Mouse (Mus musculus): ENCODE measurements around the gene Pdcd1. TPM values are rescaled to one million over a fixed set of nuclear protein-coding genes. Genes with fewer than 3 reads are reported as not detected.
"Not testable (repeated sequence)": the region's sequence is repeated elsewhere in the genome, so short reads cannot be mapped to it uniquely, and the experiment has no call there.

Gene Pdcd1
- polyA plus RNA-seq, 1 experiment from 2014 or later, result not detected

DNA sequence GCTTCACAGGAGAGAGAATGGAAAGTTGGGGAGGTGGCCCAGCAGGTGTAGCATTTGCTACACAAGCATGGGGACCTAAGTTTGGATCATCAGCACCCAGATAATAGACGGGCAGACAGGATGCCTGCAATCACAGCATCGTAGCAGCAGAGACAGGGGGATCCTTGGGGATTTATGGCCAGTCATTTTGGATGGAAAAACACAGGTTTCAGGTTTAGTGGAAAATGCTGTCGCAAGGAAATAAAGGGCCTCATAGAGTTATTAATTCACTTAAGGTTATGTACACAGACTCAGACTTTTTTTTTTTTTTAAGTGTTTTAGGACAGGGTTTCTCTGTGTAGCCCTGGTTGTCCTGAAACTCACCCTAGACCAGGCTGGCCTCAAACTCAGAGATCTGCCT lies 6.8 kb downstream of the Pdcd1 start:
- H3K9ac ChIP-seq (ENCODE audit: low read depth, low read length), result no peak overlapping the region
- no peak for ATAC-seq (ENCODE audit: low read depth)
- H3K27me3 ChIP-seq (ENCODE audit: control insufficient read depth, insufficient read depth, low read depth, low read length), result no peaks in the 10 kb centered on the region
- 51% methylated on average over 3 of the region's 3 CpGs for WGBS (ENCODE audit: insufficient replicate concordance)
- no peaks in the 10 kb centered on the region for H3K4me1 ChIP-seq (ENCODE audit: control insufficient read depth, low read depth, low read length)
- H3K9me3 ChIP-seq (replicated peaks; ENCODE audit: control insufficient read depth, low read length), result no peaks in the 10 kb centered on the region
- H3K27ac ChIP-seq (ENCODE audit: low read length), result no peak overlapping the region
- H3K4me3 ChIP-seq (ENCODE audit: low read depth, low read length), result no peak overlapping the region
- no peaks in the 10 kb centered on the region for H3K36me3 ChIP-seq (ENCODE audit: control insufficient read depth, insufficient read depth)
- H3K4me2 ChIP-seq (ENCODE audit: low read depth, low read length), result no peak overlapping the region

DNA sequence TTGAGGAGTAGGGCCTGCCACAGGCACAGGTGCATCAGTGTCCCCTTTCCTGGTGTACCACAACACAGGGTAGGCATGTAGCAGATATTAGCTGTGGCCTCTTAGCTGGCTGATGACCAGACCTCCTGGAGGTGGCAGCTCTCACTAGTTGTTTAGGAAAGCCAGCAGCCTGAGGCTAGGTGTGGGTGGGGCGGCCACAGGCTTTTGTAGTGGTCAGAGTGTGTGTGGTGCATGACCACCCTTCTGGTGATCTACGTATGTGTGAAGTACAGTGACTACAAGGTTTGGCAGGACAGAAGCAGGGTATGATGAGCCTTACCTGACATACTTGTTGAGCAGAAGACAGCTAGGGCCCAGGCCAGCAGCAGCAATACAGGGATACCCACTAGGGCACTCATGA lies 12.0 kb downstream of the Pdcd1 start:
- Histone ChIP-seq H3K27ac (ENCODE audit: low read length) (no peak overlapping the region), H3K36me3 (ENCODE audit: control insufficient read depth, insufficient read depth) (no peaks in the 10 kb centered on the region), H3K4me2 (ENCODE audit: low read depth, low read length) (no peak overlapping the region), H3K4me3 (ENCODE audit: low read depth, low read length) (no peak overlapping the region), H3K4me1 (ENCODE audit: control insufficient read depth, low read depth, low read length) (no peaks in the 10 kb centered on the region), H3K9ac (ENCODE audit: low read depth, low read length) (no peak overlapping the region), H3K9me3 (replicated peaks; ENCODE audit: control insufficient read depth, low read length) (no peaks in the 10 kb centered on the region), H3K27me3 (ENCODE audit: control insufficient read depth, insufficient read depth, low read depth, low read length) (no peaks in the 10 kb centered on the region)
- ATAC-seq (ENCODE audit: low read depth), result no peak
- WGBS (ENCODE audit: insufficient replicate concordance), result 70% methylated on average over 2 of the region's 2 CpGs

DNA sequence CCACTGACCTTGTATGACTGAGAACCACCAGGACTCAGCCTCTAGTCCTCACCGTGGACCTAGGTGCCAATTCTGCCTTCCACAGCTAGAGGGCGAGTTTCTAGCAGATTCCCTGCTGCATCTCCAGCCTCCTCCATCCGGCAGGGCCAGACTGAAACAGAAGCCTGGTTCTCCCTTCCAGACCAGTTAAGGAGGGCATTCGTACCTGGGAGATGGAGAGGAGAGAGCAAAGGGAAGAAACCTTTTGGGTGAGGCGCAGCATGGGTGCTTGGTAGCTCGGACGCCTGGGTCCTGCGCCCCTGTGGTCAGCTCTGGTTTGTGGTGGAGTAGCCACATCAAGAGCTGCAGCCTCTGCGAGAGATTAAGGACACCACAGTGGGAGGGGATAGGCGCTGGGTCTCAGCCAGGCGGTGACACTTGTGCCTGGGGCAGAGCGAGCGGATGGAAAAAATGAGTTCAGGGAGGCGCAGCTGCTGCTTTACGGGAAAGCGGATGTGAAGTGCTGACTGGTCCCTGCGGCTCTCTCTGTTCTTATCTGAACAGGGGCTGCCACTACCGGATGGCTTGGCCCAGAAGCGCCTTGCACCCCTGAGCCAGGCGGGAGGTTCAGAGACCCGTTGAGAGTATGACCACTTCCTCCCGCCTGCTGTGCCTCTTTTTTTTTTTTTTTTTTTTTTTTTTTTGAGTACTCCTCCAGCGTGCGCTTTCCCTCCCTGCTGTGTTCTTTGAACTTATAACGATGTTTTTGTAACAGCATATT lies 17.2 kb downstream of the Pdcd1 start:
- peak overlapping the region; percentile 50; the same call in 1 of the 2 replicates for H3K27ac ChIP-seq (ENCODE audit: low read length)
- under 1% methylated on average over 25 of the region's 25 CpGs for WGBS (ENCODE audit: insufficient replicate concordance)
- H3K4me2 ChIP-seq (ENCODE audit: low read depth, low read length), result peak overlapping the region; percentile 58
- peak overlapping the region; percentile 41 for H3K4me3 ChIP-seq (ENCODE audit: low read depth, low read length)
- H3K27me3 ChIP-seq (ENCODE audit: control insufficient read depth, insufficient read depth, low read depth, low read length), result no peaks in the 10 kb centered on the region
- H3K9ac ChIP-seq (ENCODE audit: low read depth, low read length), result no peak overlapping the region
- no peaks in the 10 kb centered on the region for H3K36me3 ChIP-seq (ENCODE audit: control insufficient read depth, insufficient read depth)
- no peaks in the 10 kb centered on the region for H3K4me1 ChIP-seq (ENCODE audit: control insufficient read depth, low read depth, low read length)
- ATAC-seq (ENCODE audit: low read depth), result peak; percentile 81
- no peaks in the 10 kb centered on the region for H3K9me3 ChIP-seq (replicated peaks; ENCODE audit: control insufficient read depth, low read length)

DNA sequence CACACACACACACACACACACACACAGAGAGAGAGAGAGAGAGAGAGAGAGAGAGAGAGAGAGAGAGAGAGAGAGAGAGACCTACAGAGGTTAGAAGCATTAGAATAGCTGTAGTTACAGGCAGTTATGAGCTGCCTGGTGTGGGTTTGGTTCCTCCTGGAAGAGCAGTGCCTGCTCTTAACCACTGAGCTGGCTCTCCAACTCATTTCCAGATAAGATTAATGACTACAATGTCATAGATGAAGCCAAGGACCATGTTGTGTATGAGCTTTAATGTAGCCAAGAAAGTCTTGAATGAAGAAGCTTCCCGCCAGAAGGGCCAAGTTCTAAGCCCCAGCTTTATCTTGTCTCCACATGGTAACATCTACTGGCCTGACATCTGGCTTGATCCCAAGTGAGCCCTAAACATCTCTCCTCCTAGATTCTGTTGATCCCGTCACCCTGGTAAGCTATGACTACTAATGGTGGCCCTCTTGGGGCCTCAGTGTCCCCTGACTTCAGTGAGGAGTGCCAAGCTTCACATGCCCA lies 19.2 kb downstream of the Pdcd1 start:
- no peaks in the 10 kb centered on the region for H3K4me1 ChIP-seq (ENCODE audit: control insufficient read depth, low read depth, low read length)
- no peaks in the 10 kb centered on the region for H3K9me3 ChIP-seq (replicated peaks; ENCODE audit: control insufficient read depth, low read length)
- no peak for ATAC-seq (ENCODE audit: low read depth)
- H3K36me3 ChIP-seq (ENCODE audit: control insufficient read depth, insufficient read depth), result no peaks in the 10 kb centered on the region
- no peak overlapping the region for H3K4me2 ChIP-seq (ENCODE audit: low read depth, low read length)
- 51% methylated on average over 2 of the region's 2 CpGs for WGBS (ENCODE audit: insufficient replicate concordance)
- no peak overlapping the region for H3K27ac ChIP-seq (ENCODE audit: low read length)
- no peak overlapping the region for H3K9ac ChIP-seq (ENCODE audit: low read depth, low read length)
- H3K4me3 ChIP-seq (ENCODE audit: low read depth, low read length), result no peak overlapping the region
- H3K27me3 ChIP-seq (ENCODE audit: control insufficient read depth, insufficient read depth, low read depth, low read length), result no peaks in the 10 kb centered on the region

DNA sequence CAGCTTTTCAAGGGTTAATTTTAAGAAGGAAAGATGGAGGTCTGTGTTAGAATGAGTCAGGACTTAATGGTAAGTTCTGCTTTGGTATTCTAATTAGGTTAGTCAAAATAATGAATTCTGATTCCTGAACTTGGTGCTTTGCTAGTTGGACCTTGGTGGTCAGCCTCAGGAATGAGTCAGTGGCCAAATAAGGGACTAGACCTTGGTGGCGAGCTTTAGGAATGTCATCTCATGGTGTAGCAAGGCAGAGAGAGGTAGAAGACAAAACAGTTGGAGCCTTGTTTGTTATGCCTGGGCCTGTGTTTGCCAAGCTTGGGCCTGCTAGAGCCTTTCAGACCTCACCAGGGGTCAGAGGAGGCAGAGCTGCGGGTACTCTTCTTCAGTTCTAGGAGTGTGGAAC lies 23.6 kb downstream of the Pdcd1 start:
- Histone ChIP-seq H3K27ac (ENCODE audit: low read length) (no peak overlapping the region), H3K27me3 (ENCODE audit: control insufficient read depth, insufficient read depth, low read depth, low read length) (no peaks in the 10 kb centered on the region), H3K4me3 (ENCODE audit: low read depth, low read length) (no peak overlapping the region), H3K4me1 (ENCODE audit: control insufficient read depth, low read depth, low read length) (no peaks in the 10 kb centered on the region), H3K4me2 (ENCODE audit: low read depth, low read length) (no peak overlapping the region), H3K9ac (ENCODE audit: low read depth, low read length) (no peak overlapping the region), H3K9me3 (replicated peaks; ENCODE audit: control insufficient read depth, low read length) (no peaks in the 10 kb centered on the region), H3K36me3 (ENCODE audit: control insufficient read depth, insufficient read depth) (no peaks in the 10 kb centered on the region)
- WGBS (ENCODE audit: insufficient replicate concordance), result 68% methylated on average over 2 of the region's 2 CpGs
- no peak for ATAC-seq (ENCODE audit: low read depth)

DNA sequence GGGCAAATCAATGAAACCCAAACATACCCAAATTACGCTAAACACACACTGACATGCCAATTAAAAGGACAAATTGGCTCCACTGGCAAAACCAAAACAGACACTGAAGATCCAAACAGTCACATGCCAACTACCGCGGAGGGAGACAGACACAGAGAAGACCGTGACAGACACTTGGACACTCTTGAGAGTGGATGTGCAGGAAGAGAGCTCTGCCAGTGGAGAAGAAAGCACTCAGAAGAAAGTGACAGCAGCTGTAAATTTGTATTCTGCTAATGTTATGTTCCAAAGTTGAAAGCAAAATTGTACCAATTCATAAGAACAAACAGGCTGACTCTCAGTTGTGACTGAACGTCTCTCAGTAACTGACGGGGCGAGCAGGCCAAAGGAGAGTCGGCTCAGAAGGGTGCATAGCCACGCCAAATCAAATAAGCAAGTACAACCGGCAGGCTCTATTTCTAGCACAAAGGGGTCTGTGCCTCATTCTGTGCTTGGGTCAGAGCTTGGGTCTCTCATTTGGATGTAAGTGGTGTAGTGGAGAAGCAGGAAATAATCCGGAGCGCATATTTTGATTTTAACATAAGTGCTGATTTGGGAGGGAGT lies 24.7 kb downstream of the Pdcd1 start:
- WGBS (ENCODE audit: insufficient replicate concordance), result 78% methylated on average over 12 of the region's 12 CpGs
- ATAC-seq (ENCODE audit: low read depth), result no peak
- H3K9me3 ChIP-seq (replicated peaks; ENCODE audit: control insufficient read depth, low read length), result no peaks in the 10 kb centered on the region
- H3K27ac ChIP-seq (ENCODE audit: low read length), result no peak overlapping the region
- H3K4me3 ChIP-seq (ENCODE audit: low read depth, low read length), result no peak overlapping the region
- H3K27me3 ChIP-seq (ENCODE audit: control insufficient read depth, insufficient read depth, low read depth, low read length), result no peaks in the 10 kb centered on the region
- no peaks in the 10 kb centered on the region for H3K4me1 ChIP-seq (ENCODE audit: control insufficient read depth, low read depth, low read length)
- H3K36me3 ChIP-seq (ENCODE audit: control insufficient read depth, insufficient read depth), result no peaks in the 10 kb centered on the region
- H3K9ac ChIP-seq (ENCODE audit: low read depth, low read length), result no peak overlapping the region
- H3K4me2 ChIP-seq (ENCODE audit: low read depth, low read length), result no peak overlapping the region

DNA sequence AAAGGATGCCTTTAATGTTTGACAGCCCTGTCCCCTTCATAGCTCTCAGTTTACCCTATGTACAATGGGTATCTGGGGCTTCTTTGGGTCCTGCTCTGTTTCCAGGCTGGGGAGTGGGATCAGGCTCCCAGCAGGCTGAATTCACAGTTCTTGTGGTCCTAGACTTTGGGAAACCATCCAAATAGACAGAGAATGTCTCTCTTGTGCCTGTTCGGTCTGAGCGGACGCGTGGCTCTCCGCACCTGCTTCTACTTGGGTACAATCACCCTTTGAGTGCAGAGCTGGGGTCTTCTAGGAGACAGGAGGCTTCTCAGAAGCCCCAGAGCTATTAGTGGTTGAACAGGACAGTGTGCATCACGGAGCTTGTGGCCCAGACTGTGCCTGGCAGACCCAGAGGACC lies 32.2 kb downstream of the Pdcd1 start, which contains the start of gene Neu4:
Gene Neu4 (plus strand): TSS at position 301 of the 400 bp plus-strand sequence.
- WGBS (ENCODE audit: insufficient replicate concordance), result 64% methylated on average over 6 of the region's 6 CpGs
- Histone ChIP-seq H3K9me3 (replicated peaks; ENCODE audit: control insufficient read depth, low read length) (no peaks in the 10 kb centered on the region), H3K4me2 (ENCODE audit: low read depth, low read length) (no peak within 1 kb of the TSS), H3K9ac (ENCODE audit: low read depth, low read length) (no peak within 1 kb of the TSS), H3K27me3 (ENCODE audit: control insufficient read depth, insufficient read depth, low read depth, low read length) (no peaks in the 10 kb centered on the region), H3K4me3 (ENCODE audit: low read depth, low read length) (no peak within 1 kb of the TSS), H3K27ac (ENCODE audit: low read length) (no peak within 1 kb of the TSS), H3K36me3 (ENCODE audit: control insufficient read depth, insufficient read depth) (no peaks in the 10 kb centered on the region), H3K4me1 (ENCODE audit: control insufficient read depth, low read depth, low read length) (no peaks in the 10 kb centered on the region)
- no peak for ATAC-seq (ENCODE audit: low read depth)

DNA sequence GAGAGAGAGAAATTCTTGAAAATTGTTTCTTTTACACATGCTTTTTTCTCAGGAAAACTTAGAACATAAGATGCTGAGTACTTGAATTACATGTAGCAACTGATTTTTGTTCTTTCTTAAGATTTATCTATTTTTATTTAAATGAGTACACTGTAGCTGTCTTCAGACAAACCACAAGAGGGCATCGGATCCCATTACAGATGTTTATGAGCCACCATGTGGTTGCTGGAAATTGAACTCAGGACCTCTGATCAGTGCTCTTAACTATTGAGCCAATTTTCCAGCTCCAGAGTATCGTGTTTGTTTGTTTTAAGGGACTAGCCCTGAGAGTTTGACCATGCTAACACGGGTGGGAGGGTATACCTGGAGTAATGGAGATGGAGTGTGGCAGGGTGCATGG lies 40.7 kb downstream of the Pdcd1 start:
- Histone ChIP-seq H3K9me3 (replicated peaks; ENCODE audit: control insufficient read depth, low read length) (no peaks in the 10 kb centered on the region), H3K4me3 (ENCODE audit: low read depth, low read length) (no peak overlapping the region), H3K27ac (ENCODE audit: low read length) (no peak overlapping the region), H3K36me3 (ENCODE audit: control insufficient read depth, insufficient read depth) (no peaks in the 10 kb centered on the region), H3K4me2 (ENCODE audit: low read depth, low read length) (no peak overlapping the region), H3K27me3 (ENCODE audit: control insufficient read depth, insufficient read depth, low read depth, low read length) (no peaks in the 10 kb centered on the region), H3K4me1 (ENCODE audit: control insufficient read depth, low read depth, low read length) (no peaks in the 10 kb centered on the region), H3K9ac (ENCODE audit: low read depth, low read length) (no peak overlapping the region)
- ATAC-seq (ENCODE audit: low read depth), result no peak
- WGBS (ENCODE audit: insufficient replicate concordance), result 34% methylated on average over 3 of the region's 3 CpGs

DNA sequence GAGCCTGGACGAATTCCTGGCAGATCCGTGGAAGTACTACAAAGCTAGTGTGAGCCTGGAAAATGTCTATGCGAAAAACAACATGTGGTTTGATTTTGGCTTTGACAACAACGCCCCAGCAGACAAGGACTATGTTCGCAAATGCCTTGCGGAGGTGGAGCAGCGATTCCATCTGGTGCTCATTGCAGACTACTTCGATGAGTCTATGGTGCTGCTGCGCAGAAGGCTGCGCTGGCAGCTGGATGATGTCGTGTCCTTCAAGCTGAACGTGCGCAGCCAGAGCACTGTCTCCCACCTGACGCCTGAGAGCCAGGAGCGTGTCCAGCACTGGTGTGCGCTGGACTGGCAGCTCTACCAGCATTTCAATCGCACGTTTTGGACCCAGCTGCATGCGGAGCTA lies 43.5 kb downstream of the Pdcd1 start:
- ATAC-seq (ENCODE audit: low read depth); H3K4me1 ChIP-seq (ENCODE audit: control insufficient read depth, low read depth, low read length); H3K4me3 ChIP-seq (ENCODE audit: low read depth, low read length); H3K4me2 ChIP-seq (ENCODE audit: low read depth, low read length); H3K9ac ChIP-seq (ENCODE audit: low read depth, low read length); H3K36me3 ChIP-seq (ENCODE audit: control insufficient read depth, insufficient read depth); H3K27ac ChIP-seq (ENCODE audit: low read length); H3K27me3 ChIP-seq (ENCODE audit: control insufficient read depth, insufficient read depth, low read depth, low read length); H3K9me3 ChIP-seq (replicated peaks; ENCODE audit: control insufficient read depth, low read length): not testable (repeated sequence)
- 78% methylated on average over 14 of the region's 19 CpGs for WGBS (ENCODE audit: insufficient replicate concordance)
